Mouse (Mus musculus) intestine, embryonic 14.5 days (tissue): ENCODE measurements around the gene Pmm2. TPM values are rescaled to one million over a fixed set of nuclear protein-coding genes. Genes with fewer than 3 reads are reported as not detected.

ENCODE experiments used
- ATAC-seq: fragments of 200-750 bp; cut with Nextera tagmentation; replicated peaks from 2 replicates; pipeline ENCODE4 v1.8.0; 2017; ENCODE audit warnings: low read depth, moderate number of reproducible peaks, moderate TSS enrichment, moderate library complexity; ENCODE audit not compliant: low FRiP score, low TSS enrichment
- DNase-seq: peaks from one replicate; pipeline ENCODE4 v3.0.0-alpha.2; 2018; ENCODE audit warnings: low spot score
- H3K27ac ChIP-seq: fragments of 300-500 bp; sonication (generic); 2 replicates; pipeline ENCODE4 v1.5.1; 2014; ENCODE audit warnings: low read depth, mild to moderate bottlenecking, control low read depth
- H3K27me3 ChIP-seq: fragments of 300-500 bp; sonication (generic); replicated peaks from 2 replicates; pipeline ENCODE4 v1.6.1; 2014; ENCODE audit warnings: low read length, control low read depth; ENCODE audit not compliant: control insufficient read depth, insufficient read depth
- H3K36me3 ChIP-seq: fragments of 300-500 bp; sonication (generic); 2 replicates; pipeline ENCODE4 v1.6.1; 2014; ENCODE audit warnings: low read length, control low read depth; ENCODE audit not compliant: control insufficient read depth, insufficient read depth
- H3K4me1 ChIP-seq: fragments of 300-500 bp; sonication (generic); replicated peaks from 2 replicates; pipeline ENCODE4 v1.6.1; 2014; ENCODE audit warnings: low read length, control low read depth, mixed read lengths; ENCODE audit not compliant: control insufficient read depth, insufficient read depth
- H3K4me2 ChIP-seq: fragments of 300-500 bp; sonication (generic); 2 replicates; pipeline ENCODE4 v1.6.1; 2014; ENCODE audit warnings: low read length
- H3K4me3 ChIP-seq: fragments of 300-500 bp; sonication (generic); 2 replicates; pipeline ENCODE4 v1.5.1; 2014; ENCODE audit warnings: low read depth, low read length, control low read depth, mixed read lengths
- H3K9ac ChIP-seq: fragments of 300-500 bp; sonication (generic); 2 replicates; pipeline ENCODE4 v1.6.1; 2014; ENCODE audit warnings: mild to moderate bottlenecking, low read length
- H3K9me3 ChIP-seq: fragments of 300-500 bp; sonication (generic); 2 replicates; pipeline ENCODE4 v1.6.1; 2016; ENCODE audit warnings: low read length, control low read depth; ENCODE audit not compliant: control insufficient read depth
- WGBS: fragments of 180-500 bp; shearing (Covaris S2); extraction: QIAGEN DNeasy Blood & Tissue Kit; methylation state at CpG from one replicate; pipeline ENCODE4 v1.1.7; 2014; 5-methylcytosine and 5-hydroxymethylcytosine counted together
- polyA plus RNA-seq: library from polyadenylated mRNA; unstranded; fragments of >200 nt; fragmentation: Nextera tagmentation; extraction: Ambion mirVana; gene quantifications from 2 replicates; pipeline ENCODE4 v1.2.1, GENCODE M21; 2014

Gene Pmm2
- polyA plus RNA-seq, 1 experiment from 2014 or later = 73.1 TPM

GRCm38 (mm10) chr16:8663606-8664539, 26.4 kb downstream of the Pmm2 start:
- WGBS = 86% methylated on average over 24 of the region's 24 CpGs
- peaks cover 11% of the 10 kb centered on the region for H3K4me1 ChIP-seq
- DNase-seq (no peak), ATAC-seq (no peak)
- no peaks in the 10 kb centered on the region for H3K9me3 ChIP-seq
- H3K4me2 ChIP-seq = no peak overlapping the region
- H3K36me3 ChIP-seq = peaks cover 42% of the 10 kb centered on the region
- H3K27ac ChIP-seq = no peak overlapping the region
- no peak overlapping the region for H3K4me3 ChIP-seq
- no peak overlapping the region for H3K9ac ChIP-seq
- no peaks in the 10 kb centered on the region for H3K27me3 ChIP-seq

GRCm38 (mm10) chr16:8665367-8665766, 27.9 kb downstream of the Pmm2 start:
- DNase-seq (no peak), ATAC-seq (no peak)
- Histone ChIP-seq H3K4me2 (no peak overlapping the region), H3K4me3 (no peak overlapping the region), H3K27me3 (no peaks in the 10 kb centered on the region), H3K4me1 (peaks cover 23% of the 10 kb centered on the region), H3K9ac (no peak overlapping the region), H3K36me3 (peaks cover 35% of the 10 kb centered on the region), H3K9me3 (no peaks in the 10 kb centered on the region), H3K27ac (no peak overlapping the region)
- 81% methylated on average over 5 of the region's 5 CpGs for WGBS

DNA sequence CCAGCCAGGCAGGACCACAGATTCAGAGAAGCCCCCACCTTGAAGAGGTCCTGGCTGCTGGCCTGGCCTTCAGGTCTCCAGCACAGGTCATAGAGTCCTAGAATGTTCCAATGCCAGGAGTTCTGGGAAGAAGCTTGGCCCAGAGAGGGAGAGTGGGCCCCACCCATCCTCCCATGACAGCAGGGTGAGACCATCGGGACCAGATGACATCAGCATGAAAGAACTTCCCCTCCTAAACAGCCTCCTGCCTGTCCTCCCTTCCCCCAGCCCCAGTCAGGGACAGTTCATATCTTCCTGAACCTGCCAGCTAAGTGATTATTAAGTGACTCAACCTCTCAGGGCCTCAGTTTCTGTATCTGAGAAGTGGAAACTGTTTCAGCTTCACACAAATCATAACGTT, 29.0 kb downstream of the Pmm2 start:
- ATAC-seq = no peak
- H3K4me1 ChIP-seq = peaks cover 28% of the 10 kb centered on the region
- no peak overlapping the region for H3K4me2 ChIP-seq
- WGBS = 48% methylated on average over 2 of the region's 2 CpGs
- H3K27me3 ChIP-seq = no peaks in the 10 kb centered on the region
- H3K9ac ChIP-seq = no peak overlapping the region
- H3K9me3 ChIP-seq = no peaks in the 10 kb centered on the region
- H3K27ac ChIP-seq = no peak overlapping the region
- no peak overlapping the region for H3K4me3 ChIP-seq
- DNase-seq = no peak
- H3K36me3 ChIP-seq = peaks cover 28% of the 10 kb centered on the region

DNA sequence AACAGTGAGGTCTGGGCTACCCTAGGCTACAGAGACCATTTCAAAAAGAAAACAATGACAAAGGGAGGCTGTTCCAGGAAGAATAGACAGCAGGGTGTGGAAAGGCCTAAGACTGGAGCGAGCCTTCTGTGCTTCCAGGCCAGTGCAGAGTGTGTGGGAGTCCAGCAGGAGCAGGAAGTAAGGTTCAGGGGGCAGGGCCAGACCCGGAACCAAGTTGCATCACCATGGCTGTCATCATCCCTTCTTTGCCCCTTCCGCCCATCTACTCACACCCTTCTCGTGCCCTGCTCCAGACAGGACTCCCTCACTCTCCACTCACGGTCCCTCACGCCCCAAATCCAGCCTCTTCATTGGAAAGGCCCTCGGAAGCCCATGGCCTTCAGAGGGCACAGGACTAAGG, 29.8 kb downstream of the Pmm2 start:
- H3K4me2 ChIP-seq = no peak overlapping the region

GRCm38 (mm10) chr16:8667814-8668213, 30.3 kb downstream of the Pmm2 start:
- no peak overlapping the region for H3K9ac ChIP-seq
- no peak overlapping the region for H3K4me2 ChIP-seq
- no peak overlapping the region for H3K27ac ChIP-seq
- no peak for DNase-seq
- H3K4me3 ChIP-seq = no peak overlapping the region
- H3K4me1 ChIP-seq = peaks cover 28% of the 10 kb centered on the region
- no peaks in the 10 kb centered on the region for H3K27me3 ChIP-seq
- H3K36me3 ChIP-seq = peaks cover 15% of the 10 kb centered on the region
- H3K9me3 ChIP-seq = no peaks in the 10 kb centered on the region
- WGBS = 71% methylated on average over 4 of the region's 4 CpGs
- ATAC-seq = no peak

More for the DNA sequence above, 29.8 kb downstream of the Pmm2 start:
- Histone ChIP-seq H3K4me1 (peaks cover 28% of the 10 kb centered on the region), H3K27ac (no peak overlapping the region), H3K9ac (no peak overlapping the region), H3K9me3 (no peaks in the 10 kb centered on the region), H3K27me3 (no peaks in the 10 kb centered on the region), H3K36me3 (peaks cover 20% of the 10 kb centered on the region), H3K4me3 (no peak overlapping the region)
- DNase-seq = no peak
- no peak for ATAC-seq
- WGBS = 78% methylated on average over 7 of the region's 7 CpGs

DNA sequence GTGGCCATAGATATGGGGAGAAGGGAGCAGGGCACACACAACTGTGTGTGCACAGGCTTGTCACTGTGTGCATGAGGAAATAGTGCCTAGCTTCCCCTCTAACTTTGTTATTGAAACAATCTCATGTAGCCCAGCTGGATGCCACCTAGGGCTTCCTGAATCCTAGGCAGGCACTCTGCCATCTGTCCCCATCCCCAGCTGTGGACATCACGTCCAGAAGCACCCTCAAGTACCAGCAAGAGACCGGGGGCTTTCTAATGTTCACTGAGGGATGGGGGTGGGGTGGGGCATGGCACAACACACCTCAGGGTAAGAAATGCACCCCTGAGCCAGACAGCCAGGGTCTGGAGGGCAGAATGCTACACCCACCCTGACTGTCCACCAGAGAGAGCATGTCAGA, 30.9 kb downstream of the Pmm2 start:
- ATAC-seq = no peak
- DNase-seq = no peak
- Histone ChIP-seq H3K4me3 (no peak overlapping the region), H3K36me3 (peaks cover 9% of the 10 kb centered on the region), H3K4me2 (no peak overlapping the region), H3K9ac (no peak overlapping the region), H3K27ac (no peak overlapping the region), H3K27me3 (no peaks in the 10 kb centered on the region), H3K9me3 (no peaks in the 10 kb centered on the region), H3K4me1 (peaks cover 28% of the 10 kb centered on the region)
- 75% methylated on average over 2 of the region's 2 CpGs for WGBS

DNA sequence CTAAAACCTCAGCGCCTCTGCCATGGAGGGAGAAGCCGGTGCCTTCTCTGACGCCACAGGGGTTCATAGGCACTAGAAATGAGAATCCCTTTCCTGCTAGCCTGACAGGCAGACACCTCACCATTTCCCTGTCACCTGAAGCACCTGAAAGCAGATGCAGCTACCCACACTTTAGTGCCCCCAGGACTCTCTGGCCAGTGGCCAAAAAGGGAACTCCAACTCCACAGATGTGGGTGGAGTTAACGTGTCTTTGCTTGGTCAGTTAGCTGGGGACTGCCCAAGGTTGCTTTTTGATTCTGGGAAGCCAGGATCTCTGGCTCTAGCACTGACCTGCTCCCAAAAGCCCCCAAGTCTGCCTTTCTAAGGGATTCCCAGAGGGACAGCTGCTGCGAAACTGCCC, 32.0 kb downstream of the Pmm2 start:
- ATAC-seq (no peak), DNase-seq (no peak)
- WGBS = 61% methylated on average over 5 of the region's 5 CpGs
- Histone ChIP-seq H3K4me1 (peaks cover 28% of the 10 kb centered on the region), H3K9ac (0 out of 2 replicates have a peak overlapping the region, but pooled peaks have one; percentile 61), H3K4me3 (no peak overlapping the region), H3K27ac (no peak overlapping the region), H3K36me3 (peaks cover 4% of the 10 kb centered on the region; the same call in 1 of the 2 replicates), H3K27me3 (no peaks in the 10 kb centered on the region), H3K9me3 (no peaks in the 10 kb centered on the region), H3K4me2 (peak overlapping the region; percentile 58)

DNA sequence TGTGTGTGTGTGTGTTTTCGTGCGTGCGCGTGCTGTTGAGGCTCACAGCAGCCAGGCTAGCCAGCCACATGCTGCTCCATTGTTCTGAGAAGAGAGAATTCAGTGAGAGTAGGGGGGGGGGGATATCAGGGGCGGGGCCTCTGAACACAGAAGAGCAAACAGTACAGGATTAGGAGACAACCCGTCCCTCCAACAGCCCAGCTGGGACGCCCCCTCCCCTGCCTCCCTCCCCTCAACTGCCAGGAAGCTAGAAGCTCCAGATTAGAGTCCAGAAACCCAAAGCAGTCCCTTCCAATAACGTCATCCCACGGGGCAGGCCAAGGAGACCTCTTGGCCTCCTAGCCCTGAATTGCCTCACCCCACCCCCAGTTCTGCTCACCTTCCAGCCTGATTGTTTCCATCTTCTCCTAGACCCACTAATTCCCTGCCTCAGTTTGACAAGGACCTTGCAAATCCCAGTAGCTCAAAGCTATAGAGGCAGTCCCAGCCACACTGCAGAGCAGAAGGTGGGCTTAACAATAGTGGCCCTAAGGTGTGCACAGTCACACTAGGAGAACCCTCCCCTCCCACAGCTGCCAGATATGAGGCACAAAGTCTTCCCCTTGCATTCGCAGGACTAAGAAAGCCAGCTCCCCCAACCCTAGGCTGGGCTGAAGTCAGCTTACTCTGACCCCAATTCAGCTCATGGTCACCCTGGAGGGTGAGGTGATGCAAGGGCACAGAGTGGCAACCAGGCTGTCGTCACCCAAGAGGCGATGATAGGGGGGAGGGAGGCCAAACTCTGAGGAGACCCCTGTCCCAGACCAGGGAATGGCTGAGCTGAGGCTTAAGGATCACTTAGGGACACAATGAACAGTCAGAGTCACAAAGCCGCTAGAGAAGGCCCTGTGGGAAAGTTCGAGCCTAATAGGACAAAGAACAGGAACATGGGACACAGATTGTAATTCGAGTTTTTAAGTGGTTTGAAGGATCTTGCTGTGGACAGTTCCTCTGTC, 32.9 kb downstream of the Pmm2 start:
- H3K36me3 ChIP-seq = 0 out of 2 replicates have a peak, but pooled peaks cover 4% of the 10 kb centered on the region
- peak overlapping the region; percentile 57 for H3K4me3 ChIP-seq
- H3K9me3 ChIP-seq = no peaks in the 10 kb centered on the region
- WGBS = 7% methylated on average over 13 of the region's 15 CpGs
- 0 out of 2 replicates have a peak, but pooled peaks have one; percentile 1 for ATAC-seq
- peak; percentile 67 for DNase-seq
- no peak overlapping the region for H3K27ac ChIP-seq
- no peaks in the 10 kb centered on the region for H3K27me3 ChIP-seq
- H3K4me2 ChIP-seq = peak overlapping the region; percentile 58
- H3K4me1 ChIP-seq = peaks cover 28% of the 10 kb centered on the region
- peak overlapping the region; percentile 61 for H3K9ac ChIP-seq
